Mouse (Mus musculus): ENCODE results near the gene Tpte.

- TF ChIP-seq CTCF (IDR thresholded peaks at IDR 0.05; ENCODE audit: borderline replicate concordance, insufficient read depth, low read depth, low read length) (no peak), POLR2A (IDR thresholded peaks at IDR 0.05; ENCODE audit: borderline replicate concordance, insufficient read depth, low read length) (no peak)
Observed at GRCm38 (mm10) chr8:22395256-22395655, 112.0 kb downstream of the Tpte start.
